Mouse (Mus musculus) heart, adult 18-20 months (tissue): ENCODE results near the gene Cemip. TPM values are rescaled to one million over a fixed set of nuclear protein-coding genes. Genes with fewer than 3 reads are reported as not detected.
"Not testable (repeated sequence)": the region's sequence is repeated elsewhere in the genome, so short reads cannot be mapped to it uniquely, and the experiment has no call there.

Source experiments
- DNase-seq, 2 experiments: peaks; one replicate each; pipeline ENCODE4 v3.0.0; 2021 to 2022; ENCODE audit warnings: mixed read lengths in 1 of 2
- long read RNA-seq, 2 experiments: library from polyadenylated mRNA; stranded (forward); transcript quantifications; one replicate each; pipeline ENCODE4 v2.0.0; 2021
- total RNA-seq, 2 experiments: library from RNA; stranded (reverse); gene quantifications; 2 replicates each; pipeline ENCODE4 v1.2.3; 2021

Gene Cemip
- under 1 TPM in 1 of 2 experiments, not detected in 1; 0.08 TPM for total RNA-seq
- long read RNA-seq, experiment 1, result 0 reads
- long read RNA-seq, experiment 2, result 0 reads

DNA sequence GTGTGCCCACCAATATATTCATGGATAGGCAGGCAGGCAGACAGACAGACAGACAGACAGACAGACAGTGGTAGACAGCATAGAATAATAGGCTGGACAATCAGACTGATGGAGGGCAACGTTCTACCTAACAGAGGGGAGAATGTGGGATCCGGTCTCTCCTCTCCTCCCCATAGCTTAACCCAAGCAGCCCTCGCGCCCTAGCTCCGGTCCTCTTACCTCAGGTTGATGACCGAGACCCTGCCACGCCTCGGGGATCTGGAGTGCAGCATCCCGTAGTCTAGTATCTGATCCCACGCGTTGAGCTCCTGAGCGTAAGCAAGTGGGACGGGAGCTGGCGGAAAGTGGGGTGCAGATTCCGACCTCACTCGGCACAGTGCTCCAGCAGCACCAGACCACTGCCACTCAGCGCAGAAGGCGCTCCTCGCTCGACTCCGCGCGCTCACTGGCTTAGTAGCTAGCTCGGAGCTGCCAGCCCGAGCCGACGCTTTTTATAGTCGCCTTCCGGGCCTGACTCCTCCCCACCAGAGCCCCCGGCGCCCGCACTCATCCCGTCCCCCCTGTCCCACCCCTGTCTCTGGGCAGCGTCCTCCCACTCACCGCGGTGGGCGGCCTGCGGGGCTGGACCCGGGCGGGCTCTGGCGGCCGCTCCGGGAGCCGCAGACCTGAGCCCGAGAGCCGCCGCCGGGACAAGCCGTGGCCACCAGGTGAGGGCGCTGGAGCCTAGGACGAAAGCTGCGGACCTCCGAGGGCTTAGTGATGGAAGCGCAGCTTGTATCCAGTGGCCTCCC, at the start of gene Cemip:
Gene Cemip, minus strand, starts transcription at position 464 of the 791 bp plus-strand sequence.
- DNase-seq, result peak; percentile 68 to 85

DNA sequence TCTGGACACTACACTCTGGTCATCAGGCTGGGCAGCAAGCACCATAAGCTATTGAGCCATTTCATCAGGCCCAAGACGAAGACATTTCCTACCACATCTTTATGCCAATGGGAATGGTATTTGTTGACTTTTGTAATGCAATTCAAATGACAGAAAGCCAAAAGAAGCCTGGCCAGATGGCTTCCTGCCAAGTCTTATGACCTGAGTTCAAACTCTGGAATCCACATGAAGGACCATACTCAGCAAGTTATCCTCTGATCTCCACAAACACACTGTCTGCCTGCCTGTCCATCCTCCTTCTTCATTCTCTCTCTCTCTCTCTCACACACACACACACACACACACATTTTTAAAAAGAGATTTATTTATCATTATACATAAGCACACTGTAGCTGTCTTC, 46.4 kb upstream of the Cemip start:
- peak; percentile 35 to 49 for DNase-seq

DNA sequence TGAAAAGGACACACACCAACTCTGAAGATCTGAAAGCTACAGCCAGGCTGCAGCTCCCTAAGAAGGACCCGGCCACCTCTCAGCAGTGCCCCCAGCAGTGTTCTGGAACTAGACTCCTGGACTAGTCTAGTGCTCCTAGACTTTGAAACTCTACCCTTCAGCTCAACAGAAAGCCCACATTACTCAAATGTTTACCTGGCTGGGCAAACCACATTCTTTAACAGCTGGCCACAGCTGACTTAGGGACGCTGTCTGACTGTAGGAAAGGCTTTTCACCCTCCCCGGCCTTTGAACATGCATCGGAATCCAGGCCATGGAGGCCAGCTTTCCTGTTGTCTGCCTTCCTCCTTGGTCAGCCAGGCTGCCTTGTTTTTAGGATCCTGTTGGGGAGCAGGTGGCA, 45.4 kb upstream of the Cemip start:
- no peak for DNase-seq

DNA sequence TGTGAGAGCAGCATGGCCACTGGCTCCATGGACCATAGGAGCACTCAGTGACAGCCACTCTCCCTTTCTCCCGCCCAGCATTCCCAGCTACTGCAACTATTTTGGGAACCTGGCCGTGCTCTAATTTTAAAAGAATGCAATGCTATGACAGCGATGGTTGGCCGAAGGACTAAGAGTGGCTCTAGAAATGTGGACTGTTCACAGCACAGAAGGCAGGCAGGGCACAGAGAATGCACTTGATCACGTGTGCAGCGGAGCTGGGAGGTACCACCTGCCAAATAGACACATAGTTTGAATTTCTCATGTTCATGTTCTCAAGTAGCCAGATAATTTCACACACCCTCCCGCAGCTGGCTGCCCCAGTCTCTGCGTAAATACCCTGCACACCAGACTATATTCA, 42.4 kb upstream of the Cemip start:
- peak; percentile 75 to 82 for DNase-seq

DNA sequence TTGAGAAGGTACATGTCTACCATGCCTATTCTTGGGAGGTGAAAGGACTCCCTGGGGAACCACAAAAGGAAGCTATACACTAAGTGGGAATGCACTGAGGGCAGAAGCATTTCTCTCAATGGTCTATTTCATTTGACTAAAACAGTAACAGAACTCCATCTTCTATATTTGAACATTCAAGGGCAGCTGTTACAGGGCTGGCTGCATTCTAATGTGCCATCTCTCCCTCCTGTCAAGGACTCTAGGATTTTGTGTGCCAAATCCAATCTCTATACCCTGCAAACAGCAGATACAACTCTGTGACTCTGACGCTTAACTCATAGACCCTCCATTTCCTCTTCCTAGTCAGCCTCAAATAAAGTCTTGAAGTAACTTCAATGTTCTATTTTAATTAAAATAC, 39.4 kb upstream of the Cemip start:
- DNase-seq, result no peak

DNA sequence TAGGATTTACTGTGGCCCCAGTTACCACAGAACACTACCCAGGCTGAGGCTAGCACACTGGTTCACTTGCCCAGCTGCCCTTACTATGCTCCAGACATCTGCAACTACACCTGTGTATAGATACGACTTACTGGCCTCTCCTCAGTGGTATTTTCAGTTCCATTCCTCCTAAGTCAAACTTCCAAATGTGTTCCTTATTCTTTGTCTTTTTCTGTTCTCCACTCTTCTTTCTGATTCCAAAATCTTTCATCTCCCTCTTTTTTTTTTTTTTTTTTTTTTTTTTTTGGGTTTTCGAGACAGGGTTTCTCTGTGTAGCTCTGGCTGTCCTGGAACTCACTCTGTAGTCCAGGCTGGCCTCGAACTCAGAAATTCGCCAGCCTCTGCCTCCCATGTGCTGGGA, 37.3 kb upstream of the Cemip start:
- not testable (repeated sequence) for DNase-seq

DNA sequence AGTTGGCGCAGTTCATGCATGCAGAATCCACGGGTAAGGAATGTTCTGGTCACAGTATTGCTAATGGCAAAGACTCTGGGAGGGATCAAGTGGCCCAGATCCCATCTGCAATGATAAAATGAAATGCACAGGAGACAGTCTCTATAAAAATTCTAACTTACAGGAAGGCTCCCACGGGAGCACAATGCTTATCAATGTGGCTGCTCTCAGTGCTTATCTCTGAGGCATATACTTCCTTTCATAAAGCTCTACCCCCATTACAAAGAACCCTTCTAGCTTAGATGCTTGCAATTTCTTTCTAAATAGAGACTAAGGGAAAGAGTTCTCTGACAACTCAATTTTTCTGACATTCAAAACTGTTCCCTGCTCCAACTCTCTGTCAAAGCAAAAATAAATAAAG, 35.5 kb upstream of the Cemip start:
- DNase-seq, result no peak

DNA sequence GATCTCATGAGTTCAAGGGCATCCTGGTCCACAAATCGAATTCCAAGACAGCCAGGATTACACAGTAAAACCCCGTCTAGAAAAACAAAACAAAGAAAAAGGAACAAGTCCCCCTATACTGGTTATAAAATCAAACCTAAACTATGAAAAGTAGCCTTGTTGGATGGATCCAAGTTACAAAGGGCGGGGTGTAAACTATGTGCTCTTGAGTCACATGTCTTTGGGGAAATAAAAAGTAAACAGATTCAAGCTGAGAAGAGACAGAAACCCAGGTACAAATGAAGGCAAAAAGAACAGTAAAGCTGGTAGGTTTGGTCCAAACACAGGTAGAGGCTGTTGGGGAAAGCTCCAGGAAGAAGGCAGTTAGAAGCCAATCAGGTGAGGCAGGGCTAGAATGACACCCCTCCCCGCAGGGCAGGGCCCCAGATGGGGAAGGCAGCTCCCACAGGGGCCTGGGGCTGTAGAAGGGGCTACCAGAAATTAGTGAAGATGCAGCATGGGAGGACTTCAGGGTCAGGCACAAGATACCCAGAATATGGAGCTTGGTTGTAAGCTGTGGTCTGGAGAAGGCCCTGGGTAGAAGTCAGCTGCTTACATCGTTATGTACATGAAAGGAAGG, 33.9 kb upstream of the Cemip start:
- no peak for DNase-seq

DNA sequence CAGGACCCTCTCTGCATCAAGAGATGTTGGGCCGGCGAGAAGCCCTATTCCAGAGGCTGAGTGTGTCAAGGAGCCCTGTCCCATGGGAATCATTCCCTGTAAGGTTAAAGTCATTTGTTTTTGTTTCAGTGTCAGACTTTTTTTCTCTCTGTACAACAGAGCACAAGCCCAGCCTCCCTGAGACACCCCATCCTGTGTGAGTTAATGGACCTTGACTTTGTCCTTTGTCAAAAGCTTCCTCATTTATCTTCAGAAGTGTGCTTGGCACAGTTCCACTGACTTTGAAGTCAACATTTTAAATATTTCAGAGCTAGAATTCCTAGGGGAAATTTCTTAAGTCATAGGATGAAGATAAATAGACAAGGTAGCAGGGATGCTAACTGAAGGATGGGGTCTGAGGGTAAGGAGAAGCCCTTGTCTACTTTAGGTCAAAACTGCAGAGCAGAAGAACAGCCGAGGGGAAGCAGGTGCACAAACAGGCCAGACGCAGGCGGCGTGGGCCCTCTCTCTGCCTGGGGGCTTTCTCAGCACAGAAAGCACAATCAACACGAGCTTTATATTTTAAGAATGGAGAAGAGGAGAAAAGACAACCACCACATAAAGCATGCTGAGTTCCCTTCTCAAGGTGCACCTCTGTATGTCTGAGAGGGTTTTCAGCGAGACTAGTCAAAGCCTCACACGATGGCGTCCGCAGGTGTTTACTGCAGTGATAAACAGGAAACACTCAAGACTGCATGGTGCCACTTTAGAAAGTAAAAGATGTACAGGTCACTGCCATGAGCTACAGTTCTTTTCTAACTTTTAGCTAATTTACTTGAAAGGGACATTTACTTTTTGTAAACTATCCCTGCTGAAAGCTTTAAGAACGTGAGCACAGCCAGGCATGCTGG, 33.2 kb upstream of the Cemip start:
- DNase-seq, result no peak

DNA sequence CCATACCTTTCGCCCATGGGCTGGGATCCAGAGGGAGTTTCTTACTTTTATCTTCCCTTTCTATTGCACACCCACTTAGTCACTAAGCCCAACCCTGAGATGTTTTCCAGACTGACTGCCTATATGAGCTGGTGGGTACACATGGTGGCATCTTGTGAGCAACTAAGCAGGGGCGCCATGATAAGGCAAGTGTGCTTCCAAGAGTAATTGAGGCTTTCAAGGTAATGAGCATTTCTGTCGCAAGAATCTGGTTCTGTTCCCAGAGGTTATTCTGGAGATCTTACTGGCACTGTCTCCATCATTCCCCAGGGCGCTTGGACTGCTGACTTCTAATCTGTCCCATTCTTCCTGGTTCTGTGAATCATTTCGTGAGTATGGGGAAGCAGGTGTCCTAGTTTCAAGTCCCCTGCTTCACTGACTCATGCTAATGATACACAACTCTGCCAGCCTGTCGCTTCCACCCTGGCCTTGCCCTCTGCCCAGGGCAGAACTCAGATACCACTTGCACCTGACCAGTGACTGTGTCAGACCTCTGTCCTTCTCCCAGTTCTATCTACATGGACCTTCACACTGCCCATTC, 31.3 kb upstream of the Cemip start:
- peak; percentile 38 to 40 for DNase-seq

DNA sequence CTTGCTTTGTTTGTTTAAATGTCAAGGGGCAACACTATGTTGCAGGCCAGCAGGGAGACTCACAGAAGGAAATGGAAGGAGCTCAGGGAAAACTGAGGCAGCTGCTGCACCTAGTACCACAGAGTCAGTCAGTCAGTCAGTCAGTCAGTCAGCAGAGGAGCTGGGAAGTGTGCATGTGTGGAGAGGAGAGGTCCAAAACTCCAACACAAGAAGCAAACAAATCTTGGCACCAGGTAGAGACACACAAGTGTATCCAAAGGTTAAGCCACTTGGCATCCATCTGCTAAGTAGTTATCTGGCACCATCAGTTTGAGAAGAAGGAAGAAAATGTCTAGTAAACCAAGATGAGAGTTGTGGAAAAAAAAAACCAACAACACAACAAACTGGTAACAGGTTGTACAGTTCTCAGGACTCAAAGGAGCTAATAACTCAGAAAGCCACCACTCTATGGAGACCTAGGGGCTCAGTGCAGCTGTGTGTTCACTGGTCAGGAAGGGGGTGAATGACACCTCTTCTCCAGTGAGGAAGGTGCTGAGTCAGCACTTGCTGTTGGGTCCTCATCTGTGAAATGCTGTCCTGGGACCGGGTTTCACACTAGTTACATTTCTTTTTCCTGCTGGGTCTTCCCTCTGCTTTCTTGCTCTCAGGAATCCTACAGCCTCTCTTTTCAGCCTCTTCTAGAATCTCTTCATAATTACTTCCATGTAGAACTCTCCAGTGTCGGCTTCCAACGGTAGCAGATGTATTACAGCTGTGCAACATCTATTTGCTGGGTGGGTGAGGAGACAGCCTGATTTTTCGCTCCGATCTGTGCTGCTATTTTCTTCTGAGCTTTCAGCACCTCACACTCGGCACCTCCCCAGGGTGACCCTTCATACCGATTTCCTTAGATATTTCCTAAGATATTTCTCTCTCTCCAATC, 30.6 kb upstream of the Cemip start:
- peak; percentile 55 to 58 for DNase-seq

DNA sequence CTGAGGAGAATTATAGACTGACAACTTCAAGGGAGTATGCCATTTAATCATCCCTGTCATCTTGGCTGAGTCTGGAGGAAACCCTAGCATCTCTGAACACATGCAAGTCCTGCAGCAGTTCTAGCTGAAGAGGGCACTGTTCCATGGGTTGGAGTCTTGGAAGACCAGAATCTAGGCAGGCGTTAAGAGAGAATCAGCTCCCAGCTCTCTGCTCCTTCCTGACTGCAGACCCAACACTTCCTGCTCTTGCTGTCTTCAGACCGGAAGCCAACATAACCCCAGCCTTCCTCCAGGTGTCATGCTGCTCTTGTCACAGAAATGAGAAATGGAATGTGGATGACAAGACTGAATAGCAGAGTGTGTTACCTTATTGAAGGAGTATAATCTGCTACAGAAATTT, 29.1 kb upstream of the Cemip start:
- no peak for DNase-seq

DNA sequence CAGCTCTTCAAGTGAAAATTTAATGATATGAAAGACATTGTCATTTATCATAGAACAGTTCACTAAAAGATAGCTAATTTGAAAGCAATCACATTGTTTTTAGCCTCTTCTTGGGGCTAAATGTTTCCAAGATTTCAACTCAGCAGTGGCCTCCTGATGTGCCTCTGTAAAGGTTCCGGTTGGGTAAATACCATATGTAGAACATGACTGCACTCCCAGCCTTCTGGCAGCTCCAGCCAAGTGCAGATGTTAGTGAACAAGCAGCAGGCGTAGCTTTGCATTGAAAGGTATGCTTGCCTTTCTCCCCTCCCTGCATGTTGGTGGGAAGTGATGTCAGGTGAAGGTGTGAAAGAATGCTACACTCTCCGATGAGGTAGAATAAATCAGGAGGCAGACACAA, 28.5 kb upstream of the Cemip start:
- no peak for DNase-seq

DNA sequence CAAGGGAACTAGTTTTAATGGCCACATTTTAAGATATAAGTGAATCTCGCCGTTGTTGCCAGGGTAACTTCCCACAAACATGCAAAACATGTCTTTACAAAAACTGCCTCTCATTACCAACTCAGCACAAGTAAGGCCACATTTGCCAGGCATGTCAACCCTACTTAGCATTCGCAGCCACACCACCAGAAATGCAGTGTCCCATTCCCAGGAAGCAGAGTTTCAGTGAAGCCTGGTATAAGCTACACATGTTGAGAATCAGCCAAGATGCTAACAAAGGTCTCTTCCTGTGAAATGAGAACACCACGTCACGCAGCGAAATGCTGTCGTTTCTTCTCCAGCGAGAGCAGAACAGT, 26.7 kb upstream of the Cemip start:
- no peak for DNase-seq

DNA sequence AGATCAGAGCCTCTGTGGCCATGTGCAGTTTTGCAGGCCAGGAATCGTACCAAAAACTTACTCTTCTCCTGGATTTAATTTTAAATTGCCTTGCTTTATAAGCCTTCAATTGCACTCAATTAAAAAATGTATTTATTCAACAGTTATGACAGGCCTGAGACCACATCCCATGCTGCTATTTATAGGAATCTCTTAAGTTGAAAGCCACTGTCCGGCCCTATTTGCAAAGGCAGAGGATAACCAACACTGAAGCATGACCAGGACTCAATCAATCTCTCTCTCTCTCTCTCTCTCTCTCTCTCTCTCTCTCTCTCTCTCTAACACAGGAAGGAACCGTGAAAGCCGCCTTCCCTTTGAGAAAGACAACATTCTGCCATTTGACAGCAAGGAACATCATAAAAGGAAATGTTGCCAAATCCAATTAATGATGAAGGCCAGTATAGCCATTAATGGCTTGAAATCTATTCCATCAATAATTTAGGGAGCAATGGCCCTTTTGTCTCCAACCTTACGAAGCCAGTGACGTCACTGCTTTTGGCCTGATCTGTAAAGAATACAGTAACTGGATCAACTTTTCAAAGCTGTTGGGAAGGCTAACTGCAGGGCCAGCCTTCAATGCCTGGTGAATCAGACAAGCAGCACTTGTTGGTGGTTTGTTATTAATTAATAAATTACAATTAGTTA, 26.2 kb upstream of the Cemip start:
- DNase-seq, result no peak

DNA sequence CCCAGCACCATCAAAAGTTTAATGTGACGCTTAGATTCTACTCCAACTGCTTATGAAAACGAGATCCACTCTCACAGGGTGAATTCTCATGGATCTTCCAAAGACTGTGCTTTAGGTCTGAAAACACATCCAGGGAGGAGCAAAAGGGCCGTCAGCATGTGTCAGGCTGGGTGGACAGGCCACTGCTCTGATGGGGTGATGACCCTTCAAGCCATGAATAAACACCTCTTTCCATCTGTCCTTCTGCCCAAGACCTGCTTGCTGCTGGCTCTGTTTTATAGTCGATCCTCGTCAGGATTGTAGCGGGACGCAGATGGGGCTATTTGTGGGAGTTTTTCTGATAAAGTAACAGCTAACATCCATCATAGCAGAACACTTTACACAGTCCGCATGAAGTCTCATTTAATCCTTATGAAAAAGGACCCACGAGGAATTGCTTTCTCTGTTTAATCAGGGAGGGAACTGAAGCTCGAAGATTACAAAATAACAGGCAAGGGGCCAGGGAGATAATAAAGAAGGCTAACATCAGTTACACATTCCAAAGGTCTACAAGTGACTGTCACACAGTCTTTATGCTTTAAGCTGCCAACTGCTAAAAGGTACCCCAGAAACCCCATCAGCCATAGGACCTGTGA, 25.5 kb upstream of the Cemip start:
- no peak for DNase-seq

DNA sequence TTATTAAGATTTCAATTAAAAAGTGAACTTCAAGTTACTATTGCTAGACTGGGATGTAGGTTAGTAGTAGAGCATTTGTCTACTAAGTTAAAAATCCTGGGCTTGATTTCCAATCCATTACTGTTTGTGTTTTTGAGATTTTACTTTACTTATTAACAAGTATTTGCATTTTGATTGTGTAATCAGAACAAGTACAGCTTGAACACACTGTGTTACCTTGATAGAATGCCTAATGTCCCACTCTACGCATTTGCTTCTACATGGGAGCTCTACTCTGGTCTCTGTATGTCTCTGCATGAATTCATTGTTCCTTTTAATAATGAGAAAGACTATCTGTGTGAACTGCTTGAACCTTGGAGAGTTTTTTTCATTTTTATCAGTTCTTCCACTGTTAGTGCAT, 20.6 kb upstream of the Cemip start:
- no peak for DNase-seq

DNA sequence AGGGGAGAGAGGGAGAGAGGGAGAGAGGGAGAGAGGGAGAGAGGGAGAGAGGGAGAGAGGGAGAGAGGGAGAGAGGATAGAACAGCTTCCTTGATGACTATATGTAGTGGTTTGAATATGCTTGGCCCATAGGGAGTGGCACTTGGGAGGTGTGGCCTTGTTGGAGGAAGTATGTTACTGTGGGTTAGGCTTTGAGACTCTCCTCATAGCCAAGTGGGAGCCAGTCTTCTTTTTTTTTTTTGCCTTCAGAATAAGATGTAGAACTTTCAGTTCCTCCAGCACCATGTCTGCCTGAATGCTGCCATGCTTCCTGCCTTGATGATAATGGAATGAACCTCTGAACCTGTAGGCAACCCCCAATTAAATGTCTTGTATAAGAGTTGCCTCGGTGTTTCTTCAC, 16.3 kb upstream of the Cemip start:
- DNase-seq, result no peak

DNA sequence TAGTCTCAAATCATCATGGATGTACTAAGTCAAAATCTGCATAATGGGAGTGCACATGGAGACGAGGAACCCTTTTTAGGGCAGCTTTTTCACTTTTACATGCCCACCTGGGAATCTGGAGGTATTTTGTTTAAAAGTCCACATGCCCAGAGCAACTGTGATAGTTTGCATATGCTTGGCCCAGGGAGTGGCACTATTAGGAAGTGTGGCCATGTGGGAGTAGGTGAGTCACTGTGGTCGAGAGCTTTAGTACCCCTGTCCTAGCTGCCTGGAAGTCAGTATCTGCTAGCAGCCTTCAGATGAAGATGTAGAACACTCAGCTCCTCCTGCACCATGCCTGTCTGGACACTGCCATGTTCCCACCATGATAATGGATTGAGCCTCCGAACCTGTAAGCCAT, 14.4 kb upstream of the Cemip start:
- no peak for DNase-seq

DNA sequence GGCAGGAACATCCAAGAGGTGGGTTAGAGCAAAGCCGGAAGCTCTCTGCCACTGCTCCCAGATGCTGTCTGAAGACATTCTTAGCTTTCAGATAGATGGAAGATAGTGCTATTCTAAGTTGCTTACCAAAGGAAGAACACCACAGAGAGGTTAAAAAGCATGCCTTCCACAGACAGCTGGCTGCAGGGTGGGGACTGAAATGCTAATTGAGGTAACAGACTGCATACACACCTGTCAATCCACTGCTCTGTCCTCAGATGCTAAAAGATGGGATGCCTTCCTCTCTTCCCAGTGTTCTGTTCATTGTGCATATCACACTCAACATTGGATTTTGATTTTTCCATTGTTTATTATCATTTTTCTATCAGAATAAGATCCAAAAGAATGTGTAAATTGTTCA, 11.8 kb upstream of the Cemip start:
- no peak for DNase-seq
